ENCODE assay signal across 19 mouse cellular contexts in the genomic region with DNA sequence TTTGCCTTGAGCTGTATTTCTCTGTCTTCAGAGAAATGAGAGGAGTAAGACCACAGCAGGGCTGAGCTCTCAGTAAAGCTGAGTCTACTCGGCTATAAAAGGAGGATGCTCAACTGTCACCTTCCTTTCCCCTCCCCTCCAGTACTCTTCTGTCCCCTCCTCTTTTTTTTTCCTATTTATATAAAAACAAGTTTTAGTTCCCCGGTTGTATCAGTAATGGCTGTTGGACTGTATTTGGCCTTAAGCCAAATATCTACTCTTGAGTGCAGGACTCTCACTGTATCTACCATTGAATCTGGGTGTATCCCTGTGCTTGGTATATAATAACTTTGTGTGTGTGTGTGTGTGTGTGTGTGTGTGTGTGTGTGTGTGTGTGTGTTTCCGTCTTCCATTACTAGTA. TPM values are rescaled to one million over a fixed set of nuclear protein-coding genes. Genes with fewer than 3 reads are reported as not detected.
DNase-seq lines count a peak whose midpoint lies in the region; ATAC-seq and TF ChIP-seq lines count a peak whose summit lies in the region.
"Had no signal": no experiment of that assay in that cellular context is flagged by ENCODE, and none has a peak within 500 bp of the region (broad histone marks: within the 10 kb centered on the region; RNA-seq: fewer than 3 reads in every experiment).

No protein-coding gene starts in this region.

- TF ChIP-seq CTCF in lung, embryonic 14.5 days (IDR thresholded peaks at IDR 0.05; ENCODE audit: low read depth), result no peak

- WGBS in lung, embryonic 14.5 days, result 47% methylated on average over 3 of the region's 3 CpGs
- 50% methylated on average over 3 of the region's 3 CpGs for WGBS in liver, embryonic 15.5 days (ENCODE audit: insufficient replicate concordance)
- 88% methylated on average over 3 of the region's 3 CpGs for WGBS in midbrain, embryonic 16.5 days
- 89% methylated on average over 3 of the region's 3 CpGs for WGBS in forebrain, embryonic 16.5 days

- peaks cover 51% of the 10 kb centered on the region for H3K36me3 ChIP-seq in lung, embryonic 14.5 days (ENCODE audit: insufficient read depth)
- H3K36me3 ChIP-seq in liver, embryonic 15.5 days (replicated peaks), result peaks cover 63% of the 10 kb centered on the region
- peaks cover 5% of the 10 kb centered on the region; the same call in 1 of the 2 replicates for H3K36me3 ChIP-seq in midbrain, embryonic 16.5 days (ENCODE audit: control insufficient read depth, insufficient read depth, low read length)
- peaks cover 6% of the 10 kb centered on the region; the same call in 1 of the 2 replicates for H3K36me3 ChIP-seq in forebrain, embryonic 16.5 days (ENCODE audit: control insufficient read depth, insufficient read depth)

- no peak overlapping the region for H3K9ac ChIP-seq in lung, embryonic 14.5 days
- H3K9ac ChIP-seq in liver, embryonic 15.5 days, result no peak overlapping the region
- H3K9ac ChIP-seq in midbrain, embryonic 16.5 days (ENCODE audit: low read depth, low read length), result no peak overlapping the region
- H3K9ac ChIP-seq in forebrain, embryonic 16.5 days (replicated peaks; ENCODE audit: low read depth, low read length), result no peak overlapping the region
- H3K9ac ChIP-seq: forebrain, embryonic 13.5 days; limb, embryonic 13.5 days had no signal

- no peaks in the 10 kb centered on the region for H3K9me3 ChIP-seq in lung, embryonic 14.5 days (ENCODE audit: low read depth, low read length)
- no peaks in the 10 kb centered on the region for H3K9me3 ChIP-seq in liver, embryonic 15.5 days (replicated peaks)
- no peaks in the 10 kb centered on the region for H3K9me3 ChIP-seq in midbrain, embryonic 16.5 days (replicated peaks; ENCODE audit: control insufficient read depth, low read length, poor library complexity, severe bottlenecking)
- H3K9me3 ChIP-seq in forebrain, embryonic 16.5 days (ENCODE audit: control insufficient read depth, low read length), result no peaks in the 10 kb centered on the region
- H3K9me3 ChIP-seq: embryonic facial prominence, embryonic 10.5 days; forebrain, embryonic 13.5 days; limb, embryonic 13.5 days had no signal

- H3K4me2 ChIP-seq in lung, embryonic 14.5 days, result no peak overlapping the region
- 0 out of 2 replicates have a peak overlapping the region, but pooled peaks have one; percentile 3 for H3K4me2 ChIP-seq in liver, embryonic 15.5 days
- H3K4me2 ChIP-seq in midbrain, embryonic 16.5 days (ENCODE audit: low read length), result no peak overlapping the region
- no peak overlapping the region for H3K4me2 ChIP-seq in forebrain, embryonic 16.5 days (ENCODE audit: low read length)
- H3K4me2 ChIP-seq: forebrain, embryonic 13.5 days; limb, embryonic 13.5 days had no signal

- DNase-seq in lung, embryonic 14.5 days, result peak; percentile 19
- DNase-seq in lung, postnatal 14 days, result no peak
- peak; percentile 32 for DNase-seq in CD4-positive helper T cell, adult 2 months (ENCODE audit: low read depth, low spot score)
- peak; percentile 9 for DNase-seq in MN1 (ENCODE audit: low spot score)
- DNase-seq in kidney, adult 9 months, result no peak
- DNase-seq: adrenal gland, postnatal 14 days; cerebellum, adult 8-10 months; gastrocnemius, postnatal 14 days; heart, adult 2 months; right cerebral cortex, postnatal 4 days had no signal

- ATAC-seq in lung, embryonic 14.5 days (ENCODE audit: insufficient read depth), result no peak
- ATAC-seq in liver, embryonic 15.5 days (ENCODE audit: insufficient read depth), result peak; percentile 63
- ATAC-seq in midbrain, embryonic 16.5 days, result no peak
- no peak for ATAC-seq in forebrain, embryonic 16.5 days
- ATAC-seq: forebrain, embryonic 13.5 days; hindbrain, embryonic 16.5 days; intestine, postnatal 0 days; Patski had no signal

- H3K27ac ChIP-seq in lung, embryonic 14.5 days (ENCODE audit: low read depth), result no peak overlapping the region
- H3K27ac ChIP-seq in liver, embryonic 15.5 days (replicated peaks), result 0 out of 2 replicates have a peak overlapping the region, but pooled peaks have one; percentile 3
- H3K27ac ChIP-seq in midbrain, embryonic 16.5 days (ENCODE audit: low read length), result no peak overlapping the region
- H3K27ac ChIP-seq in forebrain, embryonic 16.5 days (ENCODE audit: low read length), result no peak overlapping the region
- H3K27ac ChIP-seq: embryonic facial prominence, embryonic 10.5 days; forebrain, embryonic 13.5 days; heart, adult 2 months; limb, embryonic 13.5 days had no signal

- H3K27me3 ChIP-seq in lung, embryonic 14.5 days (ENCODE audit: insufficient read depth, low read length), result no peaks in the 10 kb centered on the region
- H3K27me3 ChIP-seq in liver, embryonic 15.5 days, result no peaks in the 10 kb centered on the region
- H3K27me3 ChIP-seq in midbrain, embryonic 16.5 days (ENCODE audit: control insufficient read depth, insufficient read depth, low read depth, low read length), result no peaks in the 10 kb centered on the region
- H3K27me3 ChIP-seq in forebrain, embryonic 16.5 days (replicated peaks; ENCODE audit: control insufficient read depth, insufficient read depth, low read length), result no peaks in the 10 kb centered on the region
- H3K27me3 ChIP-seq: forebrain, embryonic 13.5 days; limb, embryonic 13.5 days; Patski had no signal

- no peak overlapping the region for H3K4me3 ChIP-seq in lung, embryonic 14.5 days (ENCODE audit: low read depth, low read length)
- no peak overlapping the region for H3K4me3 ChIP-seq in liver, embryonic 15.5 days (replicated peaks)
- no peak overlapping the region for H3K4me3 ChIP-seq in midbrain, embryonic 16.5 days (ENCODE audit: low read depth, low read length)
- H3K4me3 ChIP-seq in forebrain, embryonic 16.5 days (replicated peaks; ENCODE audit: low read length), result no peak overlapping the region
- H3K4me3 ChIP-seq: embryonic facial prominence, embryonic 10.5 days; forebrain, embryonic 13.5 days; heart, adult 2 months; limb, embryonic 13.5 days had no signal

- no peaks in the 10 kb centered on the region for H3K4me1 ChIP-seq in lung, embryonic 14.5 days (ENCODE audit: insufficient read depth)
- peaks cover 18% of the 10 kb centered on the region for H3K4me1 ChIP-seq in liver, embryonic 15.5 days (replicated peaks)
- no peaks in the 10 kb centered on the region for H3K4me1 ChIP-seq in midbrain, embryonic 16.5 days (ENCODE audit: control insufficient read depth, insufficient read depth, low read length)
- no peaks in the 10 kb centered on the region for H3K4me1 ChIP-seq in forebrain, embryonic 16.5 days (replicated peaks; ENCODE audit: control insufficient read depth, insufficient read depth, low read length)
- H3K4me1 ChIP-seq: embryonic facial prominence, embryonic 10.5 days; forebrain, embryonic 13.5 days; limb, embryonic 13.5 days had no signal

RNA-seq across cellular contexts. Expression of gene N4bp2, which starts 31.4 kb away (rescaled TPM):
- polyA plus RNA-seq in lung, embryonic 14.5 days (2014; fragmentation: Nextera tagmentation; extraction: Ambion mirVana), result 33.0 and 33.2 TPM in 2 replicates
- polyA plus RNA-seq in liver, embryonic 15.5 days (2015; fragmentation: Nextera tagmentation; extraction: Ambion mirVana), result 7.8 and 8.5 TPM in 2 replicates
- 14.2 and 19.0 TPM in 2 replicates for polyA plus RNA-seq in midbrain, embryonic 16.5 days (2015; fragmentation: Nextera tagmentation; extraction: Ambion mirVana)
- polyA plus RNA-seq in forebrain, embryonic 16.5 days (2015; fragmentation: Nextera tagmentation; extraction: Ambion mirVana), result 19.0 and 22.4 TPM in 2 replicates

Comparison
In these comparisons a context has a peak if more than half of its experiments do, and no peak if none do; other contexts are left out.
1. DNase-seq: peak in lung, embryonic 14.5 days (single experiment), CD4-positive helper T cell, adult 2 months (single experiment) and MN1 (single experiment); none in lung, postnatal 14 days (single experiment) and kidney, adult 9 months (single experiment).